Mouse (Mus musculus) bone marrow macrophage, adult 2 months (primary cell): ENCODE measurements around the gene Dpp8. TPM values are rescaled to one million over a fixed set of nuclear protein-coding genes. Genes with fewer than 3 reads are reported as not detected.
"Not testable (repeated sequence)": the region's sequence is repeated elsewhere in the genome, so short reads cannot be mapped to it uniquely, and the experiment has no call there.

ENCODE experiments used
- H3K27ac ChIP-seq: 2 replicates; pipeline ENCODE4 v1.5.1; 2012; ENCODE audit warnings: low read depth, low read length; ENCODE audit not compliant: insufficient read depth
- H3K4me1 ChIP-seq: 2 replicates; pipeline ENCODE4 v1.6.1; 2012; ENCODE audit warnings: low read length; ENCODE audit not compliant: control insufficient read depth, insufficient read depth
- H3K4me3 ChIP-seq: 2 replicates; pipeline ENCODE4 v1.5.1; 2012; ENCODE audit warnings: mild to moderate bottlenecking, low read length, moderate library complexity; ENCODE audit not compliant: insufficient read depth
- CTCF ChIP-seq: IDR thresholded peaks from 2 replicates; pipeline ENCODE4 v1.5.1; 2012; ENCODE audit warnings: low read depth, mild to moderate bottlenecking, low read length, moderate library complexity
- POLR2A ChIP-seq: IDR thresholded peaks from 2 replicates; pipeline ENCODE4 v1.6.1; 2012; ENCODE audit warnings: mild to moderate bottlenecking, low read depth, low read length, borderline replicate concordance
- polyA plus RNA-seq: library from polyadenylated mRNA; stranded (reverse); fragments of >200 nt; gene quantifications from 2 replicates; pipeline ENCODE4 v1.2.4, GENCODE M21; 2012; ENCODE audit not compliant: missing spikeins, insufficient read depth, insufficient read length

Dpp8 gene
- polyA plus RNA-seq = 57.3 and 73.7 TPM in 2 replicates

- Histone ChIP-seq H3K4me3 (peak within 1 kb of the TSS; percentile 72), H3K27ac (peak within 1 kb of the TSS; percentile 87), H3K4me1 (peaks cover 10% of the 10 kb centered on the region)
- TF ChIP-seq CTCF (peak; percentile 69), POLR2A (no peak)
Measured at GRCm38 (mm10) chr9:65032269-65033108, at the start of gene Dpp8. TSS of gene Dpp8 (plus strand) at chr9:65032414.

DNA sequence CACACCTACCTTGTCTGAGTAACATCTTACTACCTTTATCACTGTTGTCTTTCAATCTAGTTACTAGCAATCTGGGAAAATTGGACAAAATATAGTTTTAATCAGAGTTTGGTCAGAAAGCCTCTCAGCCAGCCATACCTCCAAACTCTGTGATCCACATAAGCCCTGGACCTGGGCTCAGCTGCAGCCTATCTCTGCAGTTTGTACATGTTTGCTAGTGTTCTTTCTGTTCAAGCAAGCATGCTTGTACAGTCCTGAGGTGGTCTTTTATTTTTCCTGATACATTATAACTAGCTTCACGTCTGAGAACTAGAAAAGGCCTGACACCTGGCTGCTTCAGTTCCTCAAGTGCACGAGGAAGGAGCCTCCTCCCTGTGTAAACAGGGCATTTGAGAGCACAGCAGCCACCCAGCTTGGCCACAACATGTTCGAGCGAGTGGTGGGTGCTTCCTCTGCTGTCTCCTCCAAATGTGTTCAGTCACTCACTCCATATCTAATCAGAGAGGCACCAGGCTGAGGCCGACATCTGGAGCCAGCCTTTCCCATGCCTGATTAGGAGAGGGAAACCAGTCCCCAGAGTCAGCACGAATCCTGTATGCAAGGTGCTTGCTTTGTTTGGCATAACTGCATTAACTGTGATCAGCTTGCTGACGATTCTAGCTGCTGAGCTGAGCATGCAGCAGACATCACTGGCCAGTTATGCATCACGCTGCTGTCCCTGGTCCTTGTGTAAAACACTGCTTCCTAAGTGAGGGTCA lies 47.0 kb upstream of the Dpp8 start:
- no peak overlapping the region for H3K27ac ChIP-seq
- TF ChIP-seq POLR2A (no peak), CTCF (no peak)
- H3K4me1 ChIP-seq = no peaks in the 10 kb centered on the region
- H3K4me3 ChIP-seq = no peak overlapping the region

GRCm38 (mm10) chr9:64985807-64986206 lies 46.4 kb upstream of the Dpp8 start:
- no peaks in the 10 kb centered on the region for H3K4me1 ChIP-seq
- no peak overlapping the region for H3K27ac ChIP-seq
- H3K4me3 ChIP-seq = no peak overlapping the region
- TF ChIP-seq CTCF = no peak

DNA sequence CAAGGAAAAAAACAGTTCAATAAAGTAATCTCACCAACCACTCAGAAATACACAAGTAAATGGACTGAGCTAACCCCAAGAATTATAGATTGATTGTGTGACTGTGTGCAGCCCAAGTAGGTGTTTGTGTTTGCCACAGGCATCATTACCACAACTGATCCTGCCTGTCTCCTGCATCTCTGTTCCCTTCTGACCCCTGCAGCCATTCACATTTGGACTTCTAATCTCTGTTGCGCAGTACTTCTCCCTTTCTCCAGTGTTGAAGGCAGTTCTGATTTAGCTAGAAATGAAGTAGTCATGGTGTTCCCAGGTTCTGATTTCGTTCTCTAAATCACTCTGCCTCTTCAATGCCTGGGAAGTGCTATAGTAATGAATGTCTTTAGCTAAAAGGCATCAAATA lies 44.6 kb upstream of the Dpp8 start:
- TF ChIP-seq CTCF = no peak
- no peak for TF ChIP-seq POLR2A
- Histone ChIP-seq H3K4me3 (no peak overlapping the region), H3K27ac (no peak overlapping the region), H3K4me1 (no peaks in the 10 kb centered on the region)

GRCm38 (mm10) chr9:64988443-64988842 lies 43.8 kb upstream of the Dpp8 start:
- Histone ChIP-seq H3K4me3 (no peak overlapping the region), H3K4me1 (no peaks in the 10 kb centered on the region), H3K27ac (no peak overlapping the region)
- TF ChIP-seq POLR2A = no peak
- TF ChIP-seq CTCF = no peak

- TF ChIP-seq CTCF = no peak
- TF ChIP-seq POLR2A = no peak
- H3K4me3 ChIP-seq = no peak overlapping the region
- H3K4me1 ChIP-seq = no peaks in the 10 kb centered on the region
- H3K27ac ChIP-seq = no peak overlapping the region
Measured at GRCm38 (mm10) chr9:64990291-64990690, 41.9 kb upstream of the Dpp8 start.

DNA sequence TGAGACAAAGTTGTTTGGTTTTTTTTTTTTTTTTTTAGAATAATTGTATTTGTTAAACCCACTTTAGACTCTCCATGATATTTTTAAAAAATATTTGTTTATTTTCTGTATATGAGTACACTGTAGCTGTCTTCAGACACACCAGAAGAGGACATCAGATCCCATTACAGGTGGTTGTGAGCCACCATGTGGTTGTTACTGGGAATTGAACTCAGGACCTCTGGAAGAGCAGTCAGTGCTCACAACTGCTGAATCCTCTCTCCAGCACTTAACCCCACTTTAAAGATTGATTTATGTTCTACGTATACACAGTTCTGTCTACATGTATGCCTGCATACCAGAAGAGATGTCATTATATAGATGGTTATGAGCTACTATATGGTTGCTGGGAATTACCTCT lies 36.8 kb upstream of the Dpp8 start:
- not testable (repeated sequence) for H3K27ac ChIP-seq, H3K4me1 ChIP-seq

GRCm38 (mm10) chr9:65001481-65001880 lies 30.7 kb upstream of the Dpp8 start:
- H3K27ac ChIP-seq = 0 out of 2 replicates have a peak overlapping the region, but pooled peaks have one; percentile 17
- peaks cover 7% of the 10 kb centered on the region for H3K4me1 ChIP-seq
- TF ChIP-seq CTCF (no peak), POLR2A (no peak)
- H3K4me3 ChIP-seq = no peak overlapping the region

More for the DNA sequence above, 36.8 kb upstream of the Dpp8 start:
- H3K4me3 ChIP-seq = not testable (repeated sequence)

GRCm38 (mm10) chr9:65005737-65006136 lies 26.5 kb upstream of the Dpp8 start:
- Histone ChIP-seq H3K4me3 (no peak overlapping the region), H3K4me1 (peaks cover 11% of the 10 kb centered on the region), H3K27ac (no peak overlapping the region)
- TF ChIP-seq CTCF = no peak
- TF ChIP-seq POLR2A = no peak

- no peak overlapping the region for H3K4me3 ChIP-seq
- H3K27ac ChIP-seq = no peak overlapping the region
- peaks cover 28% of the 10 kb centered on the region for H3K4me1 ChIP-seq
- no peak for TF ChIP-seq POLR2A
- no peak for TF ChIP-seq CTCF
Measured at GRCm38 (mm10) chr9:65010632-65011031, 21.6 kb upstream of the Dpp8 start.
